Mouse (Mus musculus) heart, embryonic 16.5 days (tissue): ENCODE measurements at regions not wholly inside any gene's neighbourhood (a gene's known extent, or its start where the extent isn't known, plus 50 kb on each side); places are given as distances from the start of the nearest gene placed in this dataset.
A peak's percentile ranks its signal among the peaks of the same experiment; 100 is the strongest.

Experiments
- ATAC-seq: fragments of 200-750 bp; cut with Nextera tagmentation; replicated peaks from 2 replicates; pipeline ENCODE4 v1.8.0; 2017; ENCODE audit warnings: moderate number of reproducible peaks; ENCODE audit not compliant: insufficient read depth, low FRiP score; ENCODE audit errors: extremely low read depth
- H3K27ac ChIP-seq: fragments of 300-500 bp; sonication (generic); 2 replicates; pipeline ENCODE4 v1.5.1; 2014; ENCODE audit warnings: mild to moderate bottlenecking, low read length, control low read depth, moderate library complexity
- H3K27me3 ChIP-seq: fragments of 300-500 bp; sonication (generic); 2 replicates; pipeline ENCODE4 v1.6.1; 2014; ENCODE audit warnings: low read length, mixed read lengths; ENCODE audit not compliant: control insufficient read depth, insufficient read depth
- H3K36me3 ChIP-seq: fragments of 300-500 bp; sonication (generic); 2 replicates; pipeline ENCODE4 v1.6.1; 2014; ENCODE audit not compliant: control insufficient read depth, insufficient read depth
- H3K4me1 ChIP-seq: fragments of 300-500 bp; sonication (generic); 2 replicates; pipeline ENCODE4 v1.6.1; 2014; ENCODE audit warnings: low read length, mixed read lengths; ENCODE audit not compliant: control insufficient read depth, insufficient read depth
- H3K4me2 ChIP-seq: fragments of 300-500 bp; sonication (generic); 2 replicates; pipeline ENCODE4 v1.6.1; 2014; ENCODE audit warnings: low read depth, mild to moderate bottlenecking, control low read depth, low read length
- H3K4me3 ChIP-seq: fragments of 300-500 bp; sonication (generic); 2 replicates; pipeline ENCODE4 v1.5.1; 2014; ENCODE audit warnings: mild to moderate bottlenecking, control low read depth, low read length
- H3K9ac ChIP-seq: fragments of 300-500 bp; sonication (generic); 2 replicates; pipeline ENCODE4 v1.6.1; 2014; ENCODE audit warnings: low read length, control low read depth
- H3K9me3 ChIP-seq: fragments of 300-500 bp; sonication (generic); replicated peaks from 2 replicates; pipeline ENCODE4 v1.6.1; 2016; ENCODE audit warnings: low read length; ENCODE audit not compliant: control insufficient read depth
- WGBS: fragments of 180-500 bp; shearing (Covaris S2); extraction: QIAGEN DNeasy Blood & Tissue Kit; methylation state at CpG from one replicate; pipeline ENCODE4 v1.1.7; 2014; 5-methylcytosine and 5-hydroxymethylcytosine counted together

GRCm38 (mm10) chr8:24258622-24259021 lies 467.0 kb downstream of the Adam3 start:
- Histone ChIP-seq H3K4me3 (no peak overlapping the region), H3K36me3 (no peaks in the 10 kb centered on the region), H3K27ac (no peak overlapping the region), H3K9ac (no peak overlapping the region), H3K4me2 (no peak overlapping the region), H3K9me3 (no peaks in the 10 kb centered on the region), H3K4me1 (no peaks in the 10 kb centered on the region), H3K27me3 (no peaks in the 10 kb centered on the region)
- ATAC-seq = no peak
- 77% methylated on average over 3 of the region's 3 CpGs for WGBS

- H3K4me2 ChIP-seq = no peak overlapping the region
- H3K4me3 ChIP-seq = no peak overlapping the region
- ATAC-seq = no peak
- H3K27ac ChIP-seq = no peak overlapping the region
- H3K9me3 ChIP-seq = no peaks in the 10 kb centered on the region
- no peaks in the 10 kb centered on the region for H3K27me3 ChIP-seq
- no peaks in the 10 kb centered on the region for H3K36me3 ChIP-seq
- no peak overlapping the region for H3K9ac ChIP-seq
- H3K4me1 ChIP-seq = no peaks in the 10 kb centered on the region
- WGBS = 37% methylated on average over 6 of the region's 6 CpGs
Measured at GRCm38 (mm10) chr8:24242211-24242610, 483.4 kb downstream of the Adam3 start.

- Histone ChIP-seq H3K27me3 (no peaks in the 10 kb centered on the region), H3K4me3 (no peak overlapping the region)
- 67% methylated on average over 7 of the region's 7 CpGs for WGBS
Measured at GRCm38 (mm10) chr8:24240211-24240983, 485.3 kb downstream of the Adam3 start.

GRCm38 (mm10) chr8:24234981-24235380 lies 490.7 kb downstream of the Adam3 start:
- Histone ChIP-seq H3K27ac (no peak overlapping the region), H3K36me3 (no peaks in the 10 kb centered on the region), H3K9ac (no peak overlapping the region), H3K4me1 (no peaks in the 10 kb centered on the region), H3K27me3 (no peaks in the 10 kb centered on the region), H3K4me2 (no peak overlapping the region), H3K4me3 (no peak overlapping the region), H3K9me3 (no peaks in the 10 kb centered on the region)
- WGBS = 77% methylated on average over 7 of the region's 7 CpGs
- no peak for ATAC-seq

More at GRCm38 (mm10) chr8:24240211-24240983, 485.3 kb downstream of the Adam3 start:
- H3K4me2 ChIP-seq = no peak overlapping the region
- no peak for ATAC-seq
- no peaks in the 10 kb centered on the region for H3K9me3 ChIP-seq
- no peak overlapping the region for H3K27ac ChIP-seq
- H3K4me1 ChIP-seq = no peaks in the 10 kb centered on the region
- no peaks in the 10 kb centered on the region for H3K36me3 ChIP-seq
- no peak overlapping the region for H3K9ac ChIP-seq

GRCm38 (mm10) chr8:24228148-24228547 lies 497.5 kb downstream of the Adam3 start:
- H3K27ac ChIP-seq = no peak overlapping the region
- 0 out of 2 replicates have a peak, but pooled peaks cover 3% of the 10 kb centered on the region for H3K4me1 ChIP-seq
- no peak overlapping the region for H3K4me2 ChIP-seq
- no peak overlapping the region for H3K9ac ChIP-seq
- no peak for ATAC-seq
- no peaks in the 10 kb centered on the region for H3K36me3 ChIP-seq
- 20% methylated on average over 1 of the region's 1 CpGs for WGBS
- no peaks in the 10 kb centered on the region for H3K27me3 ChIP-seq
- no peaks in the 10 kb centered on the region for H3K9me3 ChIP-seq
- H3K4me3 ChIP-seq = no peak overlapping the region

GRCm38 (mm10) chr8:24227331-24228072 lies 498.1 kb downstream of the Adam3 start:
- Histone ChIP-seq H3K4me1 (0 out of 2 replicates have a peak, but pooled peaks cover 3% of the 10 kb centered on the region), H3K4me3 (no peak overlapping the region), H3K9me3 (no peaks in the 10 kb centered on the region), H3K27me3 (no peaks in the 10 kb centered on the region), H3K36me3 (no peaks in the 10 kb centered on the region), H3K4me2 (no peak overlapping the region), H3K9ac (no peak overlapping the region), H3K27ac (no peak overlapping the region)
- 63% methylated on average over 5 of the region's 5 CpGs for WGBS
- no peak for ATAC-seq

- H3K36me3 ChIP-seq = no peaks in the 10 kb centered on the region
- ATAC-seq = no peak
- WGBS = 49% methylated on average over 8 of the region's 8 CpGs
- H3K27me3 ChIP-seq = no peaks in the 10 kb centered on the region
- peaks cover 13% of the 10 kb centered on the region for H3K4me1 ChIP-seq
- H3K4me2 ChIP-seq = peak overlapping the region; percentile 43; the same call in 1 of the 2 replicates
- 0 out of 2 replicates have a peak overlapping the region, but pooled peaks have one; percentile 4 for H3K4me3 ChIP-seq
- no peaks in the 10 kb centered on the region for H3K9me3 ChIP-seq
- no peak overlapping the region for H3K27ac ChIP-seq
- H3K9ac ChIP-seq = no peak overlapping the region
Measured at GRCm38 (mm10) chr8:24220222-24220621, 505.4 kb downstream of the Adam3 start.

- H3K27ac ChIP-seq = peak overlapping the region; percentile 55
- H3K9me3 ChIP-seq = no peaks in the 10 kb centered on the region
- H3K9ac ChIP-seq = no peak overlapping the region
- no peaks in the 10 kb centered on the region for H3K36me3 ChIP-seq
- H3K27me3 ChIP-seq = no peaks in the 10 kb centered on the region
- 81% methylated on average over 6 of the region's 6 CpGs for WGBS
- ATAC-seq = peak; percentile 60; the same call in 1 of the 2 replicates
- H3K4me1 ChIP-seq = peaks cover 15% of the 10 kb centered on the region
- no peak overlapping the region for H3K4me2 ChIP-seq
- no peak overlapping the region for H3K4me3 ChIP-seq
Measured at GRCm38 (mm10) chr8:24216655-24217054, 509.0 kb downstream of the Adam3 start.
